Mouse (Mus musculus) midbrain, embryonic 14.5 days (tissue): Measurements from ENCODE around the gene 4930438A08Rik. TPM values are rescaled to one million over a fixed set of nuclear protein-coding genes. Genes with fewer than 3 reads are reported as not detected.
"Not testable (repeated sequence)": the region's sequence is repeated elsewhere in the genome, so short reads cannot be mapped to it uniquely, and the experiment has no call there.

Experiments used
- ATAC-seq: fragments of 200-750 bp; cut with Nextera tagmentation; 2 replicates; pipeline ENCODE4 v1.8.0; 2017; ENCODE audit warnings: moderate number of reproducible peaks, moderate library complexity; ENCODE audit not compliant: low FRiP score, low TSS enrichment
- DNase-seq: peaks from one replicate; pipeline ENCODE4 v3.0.0-alpha.2; 2015
- H3K27ac ChIP-seq: fragments of 300-500 bp; sonication (generic); replicated peaks from 2 replicates; pipeline ENCODE4 v1.5.1; 2014; ENCODE audit warnings: mild to moderate bottlenecking, low read depth, low read length, moderate library complexity
- H3K27me3 ChIP-seq: fragments of 300-500 bp; sonication (generic); 2 replicates; pipeline ENCODE4 v1.6.1; 2014; ENCODE audit warnings: low read length, control low read depth, mixed read lengths; ENCODE audit not compliant: control insufficient read depth, insufficient read depth
- H3K36me3 ChIP-seq: fragments of 300-500 bp; sonication (generic); 2 replicates; pipeline ENCODE4 v1.6.1; 2014; ENCODE audit warnings: low read length, control low read depth; ENCODE audit not compliant: control insufficient read depth, insufficient read depth
- H3K4me1 ChIP-seq: fragments of 300-500 bp; sonication (generic); 2 replicates; pipeline ENCODE4 v1.6.1; 2014; ENCODE audit warnings: mild to moderate bottlenecking, antibody characterized with exemption, low read length, control low read depth; ENCODE audit not compliant: control insufficient read depth, insufficient read depth
- H3K4me2 ChIP-seq: fragments of 300-500 bp; sonication (generic); 2 replicates; pipeline ENCODE4 v1.6.1; 2014; ENCODE audit warnings: mild to moderate bottlenecking, low read length, moderate library complexity
- H3K4me3 ChIP-seq: fragments of 300-500 bp; sonication (generic); replicated peaks from 2 replicates; pipeline ENCODE4 v1.5.1; 2014; ENCODE audit warnings: low read depth, low read length
- H3K9ac ChIP-seq: fragments of 300-500 bp; sonication (generic); replicated peaks from 2 replicates; pipeline ENCODE4 v1.6.1; 2014; ENCODE audit warnings: mild to moderate bottlenecking, low read length, moderate library complexity
- H3K9me3 ChIP-seq: fragments of 300-500 bp; sonication (generic); 2 replicates; pipeline ENCODE4 v1.6.1; 2016; ENCODE audit warnings: low read length, control low read depth, mixed read lengths; ENCODE audit not compliant: control insufficient read depth
- WGBS: fragments of 180-500 bp; shearing (Covaris S2); extraction: QIAGEN DNeasy Blood & Tissue Kit; methylation state at CpG from one replicate; pipeline ENCODE4 v1.1.7; 2014; 5-methylcytosine and 5-hydroxymethylcytosine counted together
- polyA plus RNA-seq: library from polyadenylated mRNA; unstranded; fragments of >200 nt; fragmentation: Nextera tagmentation; extraction: Ambion mirVana; gene quantifications from 2 replicates; pipeline ENCODE4 v1.2.1, GENCODE M21; 2014

Gene 4930438A08Rik
- polyA plus RNA-seq: not detected in 2 replicates

- DNase-seq: no peak
- Histone ChIP-seq H3K9ac (no peak within 1 kb of the TSS), H3K36me3 (no peaks in the 10 kb centered on the region), H3K27me3 (no peaks in the 10 kb centered on the region), H3K4me2 (no peak within 1 kb of the TSS), H3K4me1 (no peaks in the 10 kb centered on the region), H3K27ac (no peak within 1 kb of the TSS), H3K4me3 (no peak within 1 kb of the TSS), H3K9me3 (no peaks in the 10 kb centered on the region)
- ATAC-seq: no peak
- WGBS: 63% methylated on average over 2 of the region's 2 CpGs
Measured at GRCm38 (mm10) chr11:58274572-58274971, at the start of gene 4930438A08Rik. Gene 4930438A08Rik, plus strand, starts transcription at chr11:58274799.

GRCm38 (mm10) chr11:58224872-58225271 lies 49.7 kb upstream of the 4930438A08Rik start:
- WGBS: 85% methylated on average over 2 of the region's 2 CpGs
- not testable (repeated sequence) for DNase-seq, H3K27ac ChIP-seq, ATAC-seq, H3K4me1 ChIP-seq, H3K27me3 ChIP-seq, H3K9ac ChIP-seq, H3K4me3 ChIP-seq, H3K4me2 ChIP-seq, H3K9me3 ChIP-seq, H3K36me3 ChIP-seq

GRCm38 (mm10) chr11:58225655-58226054 lies 48.9 kb upstream of the 4930438A08Rik start:
- H3K4me3 ChIP-seq: no peak overlapping the region
- WGBS: 10% methylated on average over 5 of the region's 5 CpGs
- DNase-seq: peak; percentile 77
- no peak overlapping the region for H3K9ac ChIP-seq
- H3K36me3 ChIP-seq: no peaks in the 10 kb centered on the region
- H3K4me1 ChIP-seq: no peaks in the 10 kb centered on the region
- no peak for ATAC-seq
- H3K27ac ChIP-seq: no peak overlapping the region
- no peaks in the 10 kb centered on the region for H3K27me3 ChIP-seq
- no peak overlapping the region for H3K4me2 ChIP-seq
- no peaks in the 10 kb centered on the region for H3K9me3 ChIP-seq

DNA sequence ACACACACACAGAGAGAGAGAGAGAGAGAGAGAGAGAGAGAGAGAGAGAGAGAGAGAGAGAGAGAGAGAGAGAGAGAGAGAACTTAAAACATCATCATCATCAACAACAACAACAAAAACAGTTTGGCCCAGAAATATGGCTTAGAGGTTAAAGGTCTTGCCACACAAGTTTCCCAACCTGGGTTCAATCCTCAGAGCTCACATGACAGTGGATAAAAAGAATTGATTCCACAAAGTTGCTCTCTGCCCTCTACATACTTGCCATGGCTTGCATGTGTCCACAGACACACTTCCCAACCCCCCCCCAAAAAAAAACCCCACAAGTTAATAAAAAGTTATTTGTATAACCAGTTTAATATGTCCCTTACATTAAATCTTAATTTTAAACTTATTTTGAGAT lies 48.2 kb upstream of the 4930438A08Rik start:
- no peak overlapping the region for H3K4me3 ChIP-seq
- ATAC-seq (no peak), DNase-seq (no peak)
- H3K9me3 ChIP-seq: no peaks in the 10 kb centered on the region
- H3K27me3 ChIP-seq: no peaks in the 10 kb centered on the region
- H3K27ac ChIP-seq: no peak overlapping the region
- no peaks in the 10 kb centered on the region for H3K4me1 ChIP-seq
- no peaks in the 10 kb centered on the region for H3K36me3 ChIP-seq
- no peak overlapping the region for H3K4me2 ChIP-seq
- H3K9ac ChIP-seq: no peak overlapping the region

DNA sequence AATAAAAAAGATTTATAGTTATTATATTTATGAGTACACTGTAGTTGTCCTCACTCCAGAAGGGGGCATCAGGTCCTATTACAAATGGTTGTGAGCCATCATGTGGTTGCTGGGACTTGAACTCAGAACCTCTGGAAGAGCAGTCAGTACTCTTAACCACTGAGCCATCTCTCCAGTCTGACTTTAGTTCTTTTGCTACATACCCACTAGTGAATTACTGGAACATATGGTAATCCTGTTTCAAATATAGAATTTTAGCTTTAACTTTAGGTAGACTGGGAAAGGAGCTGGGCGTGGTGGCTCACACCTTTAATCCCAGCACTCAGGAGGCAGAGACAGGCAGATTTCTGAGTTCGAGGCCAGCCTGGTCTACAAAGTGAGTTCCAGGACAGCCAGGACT lies 46.6 kb upstream of the 4930438A08Rik start:
- H3K27ac ChIP-seq, DNase-seq, H3K36me3 ChIP-seq, ATAC-seq, H3K4me3 ChIP-seq, H3K27me3 ChIP-seq, H3K9ac ChIP-seq, H3K9me3 ChIP-seq, H3K4me2 ChIP-seq, H3K4me1 ChIP-seq: not testable (repeated sequence)
- WGBS: 94% methylated on average over 1 of the region's 2 CpGs

GRCm38 (mm10) chr11:58230396-58230910 lies 44.1 kb upstream of the 4930438A08Rik start:
- Histone ChIP-seq H3K4me2 (no peak overlapping the region), H3K4me3 (no peak overlapping the region), H3K4me1 (0 out of 2 replicates have a peak, but pooled peaks cover 4% of the 10 kb centered on the region), H3K27ac (no peak overlapping the region), H3K9me3 (no peaks in the 10 kb centered on the region), H3K9ac (no peak overlapping the region), H3K27me3 (no peaks in the 10 kb centered on the region), H3K36me3 (no peaks in the 10 kb centered on the region)
- whole genome bisulfite sequencing: 69% methylated on average over 16 of the region's 16 CpGs
- no peak for ATAC-seq
- no peak for DNase-seq

DNA sequence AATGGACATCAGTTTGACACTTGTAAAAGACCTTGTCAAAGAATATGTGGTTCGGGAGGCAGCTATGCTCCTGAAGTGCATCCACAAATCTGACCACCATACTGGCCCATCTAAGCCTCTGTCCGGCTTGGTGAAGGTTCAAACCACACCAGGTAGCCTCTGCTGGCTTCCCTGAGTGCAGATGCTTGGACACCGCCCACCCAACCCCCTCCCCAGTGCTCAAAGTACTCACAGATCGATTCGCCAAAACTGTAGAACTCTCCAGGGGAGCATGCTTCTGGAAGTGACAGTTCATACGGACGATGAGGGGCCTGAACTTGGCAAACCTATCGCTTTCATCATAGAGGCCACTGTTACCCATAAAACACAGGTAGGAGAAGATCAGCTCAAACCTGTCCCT lies 43.4 kb upstream of the 4930438A08Rik start:
- no peak overlapping the region for H3K4me3 ChIP-seq
- H3K4me1 ChIP-seq: 0 out of 2 replicates have a peak, but pooled peaks cover 4% of the 10 kb centered on the region
- H3K36me3 ChIP-seq: no peaks in the 10 kb centered on the region
- H3K9me3 ChIP-seq: no peaks in the 10 kb centered on the region
- 94% methylated on average over 8 of the region's 8 CpGs for WGBS
- H3K27ac ChIP-seq: no peak overlapping the region
- ATAC-seq (no peak), DNase-seq (no peak)
- H3K27me3 ChIP-seq: no peaks in the 10 kb centered on the region
- no peak overlapping the region for H3K4me2 ChIP-seq
- no peak overlapping the region for H3K9ac ChIP-seq

DNA sequence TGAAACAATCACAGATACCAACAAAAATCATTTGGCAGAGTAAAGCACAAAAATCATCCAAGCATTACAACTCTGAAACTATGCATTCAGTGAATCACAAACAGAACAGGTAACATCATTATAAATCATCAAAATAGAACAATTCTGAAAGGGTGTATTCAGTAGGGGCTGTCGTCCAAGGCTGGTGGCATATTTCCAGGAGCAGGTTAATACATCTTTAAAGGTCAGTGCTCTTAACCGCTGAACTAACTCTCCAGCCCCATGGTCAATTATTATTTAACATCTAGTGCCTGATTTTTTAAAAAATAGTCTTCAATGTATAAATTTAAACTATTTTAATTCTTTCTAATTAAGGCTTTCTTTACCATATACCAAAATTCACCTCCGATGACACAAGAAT lies 40.0 kb upstream of the 4930438A08Rik start:
- 84% methylated on average over 3 of the region's 3 CpGs for WGBS
- H3K9me3 ChIP-seq, H3K36me3 ChIP-seq, H3K4me1 ChIP-seq, H3K4me2 ChIP-seq, H3K27me3 ChIP-seq, DNase-seq, ATAC-seq, H3K27ac ChIP-seq, H3K4me3 ChIP-seq, H3K9ac ChIP-seq: not testable (repeated sequence)

DNA sequence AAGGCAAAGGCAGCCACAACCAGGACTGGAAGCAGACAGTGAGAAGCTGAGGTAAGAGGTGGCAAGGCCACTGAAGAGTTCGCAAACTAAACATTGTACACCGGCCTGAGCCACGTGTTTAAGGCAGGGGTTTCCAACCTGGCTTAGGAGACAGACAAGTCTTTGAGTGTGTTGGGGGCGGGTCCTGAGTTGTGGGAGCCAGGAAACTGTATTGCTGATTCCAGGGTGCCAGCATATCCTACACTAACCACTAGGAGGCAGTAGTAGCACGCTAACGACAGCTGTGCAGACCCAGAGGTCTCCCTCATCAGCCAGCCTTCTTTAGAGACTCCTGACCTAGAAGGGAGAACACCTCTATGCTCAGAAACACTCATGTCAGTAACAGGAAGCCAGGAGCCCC lies 39.4 kb upstream of the 4930438A08Rik start:
- ATAC-seq (no peak), DNase-seq (peak; percentile 38)
- 17% methylated on average over 6 of the region's 6 CpGs for WGBS
- Histone ChIP-seq H3K27ac (no peak overlapping the region), H3K9me3 (no peaks in the 10 kb centered on the region), H3K36me3 (no peaks in the 10 kb centered on the region), H3K4me1 (0 out of 2 replicates have a peak, but pooled peaks cover 4% of the 10 kb centered on the region), H3K27me3 (no peaks in the 10 kb centered on the region), H3K4me3 (no peak overlapping the region), H3K9ac (no peak overlapping the region), H3K4me2 (no peak overlapping the region)
